Mouse (Mus musculus) embryonic facial prominence, embryonic 14.5 days (tissue): Measurements from ENCODE around the gene Exoc6. TPM values are rescaled to one million over a fixed set of nuclear protein-coding genes. Genes with fewer than 3 reads are reported as not detected.

Experiments used
- ATAC-seq: fragments of 200-750 bp; cut with Nextera tagmentation; 2 replicates; pipeline ENCODE4 v1.8.0; 2017; ENCODE audit warnings: low read depth, moderate number of reproducible peaks, moderate TSS enrichment
- DNase-seq: peaks from one replicate; pipeline ENCODE4 v3.0.0-alpha.2; 2015; ENCODE audit warnings: low spot score
- H3K27ac ChIP-seq: fragments of 300-500 bp; sonication (generic); replicated peaks from 2 replicates; pipeline ENCODE4 v1.5.1; 2014; ENCODE audit warnings: low read depth, mild to moderate bottlenecking, low read length, moderate library complexity
- H3K27me3 ChIP-seq: fragments of 300-500 bp; sonication (generic); replicated peaks from 2 replicates; pipeline ENCODE4 v1.6.1; 2014; ENCODE audit warnings: low read length; ENCODE audit not compliant: control insufficient read depth, insufficient read depth
- H3K36me3 ChIP-seq: fragments of 300-500 bp; sonication (generic); 2 replicates; pipeline ENCODE4 v1.6.1; 2014; ENCODE audit warnings: low read length, mixed read lengths; ENCODE audit not compliant: control insufficient read depth, insufficient read depth
- H3K4me1 ChIP-seq: fragments of 300-500 bp; sonication (generic); 2 replicates; pipeline ENCODE4 v1.6.1; 2014; ENCODE audit warnings: antibody characterized with exemption, low read length; ENCODE audit not compliant: control insufficient read depth, insufficient read depth
- H3K4me2 ChIP-seq: fragments of 300-500 bp; sonication (generic); 2 replicates; pipeline ENCODE4 v1.6.1; 2014; ENCODE audit warnings: low read depth, mild to moderate bottlenecking, low read length, moderate library complexity, mixed read lengths
- H3K4me3 ChIP-seq: fragments of 300-500 bp; sonication (generic); 2 replicates; pipeline ENCODE4 v1.5.1; 2014; ENCODE audit warnings: low read depth, mild to moderate bottlenecking, low read length
- H3K9ac ChIP-seq: fragments of 300-500 bp; sonication (generic); 2 replicates; pipeline ENCODE4 v1.6.1; 2014; ENCODE audit warnings: low read depth, mild to moderate bottlenecking, low read length, moderate library complexity, mixed read lengths
- H3K9me3 ChIP-seq: fragments of 300-500 bp; sonication (generic); 2 replicates; pipeline ENCODE4 v1.6.1; 2016; ENCODE audit warnings: low read length; ENCODE audit not compliant: control insufficient read depth
- WGBS: fragments of 180-500 bp; shearing (Covaris S2); extraction: QIAGEN DNeasy Blood & Tissue Kit; methylation state at CpG from one replicate; pipeline ENCODE4 v1.1.7; 2014; 5-methylcytosine and 5-hydroxymethylcytosine counted together
- polyA plus RNA-seq: library from polyadenylated mRNA; unstranded; fragments of >200 nt; fragmentation: Nextera tagmentation; extraction: Ambion mirVana; gene quantifications from 2 replicates; pipeline ENCODE4 v1.2.1, GENCODE M21; 2014

Exoc6 gene
- polyA plus RNA-seq, 1 experiment from 2014 or later, result 10.7 TPM

DNA sequence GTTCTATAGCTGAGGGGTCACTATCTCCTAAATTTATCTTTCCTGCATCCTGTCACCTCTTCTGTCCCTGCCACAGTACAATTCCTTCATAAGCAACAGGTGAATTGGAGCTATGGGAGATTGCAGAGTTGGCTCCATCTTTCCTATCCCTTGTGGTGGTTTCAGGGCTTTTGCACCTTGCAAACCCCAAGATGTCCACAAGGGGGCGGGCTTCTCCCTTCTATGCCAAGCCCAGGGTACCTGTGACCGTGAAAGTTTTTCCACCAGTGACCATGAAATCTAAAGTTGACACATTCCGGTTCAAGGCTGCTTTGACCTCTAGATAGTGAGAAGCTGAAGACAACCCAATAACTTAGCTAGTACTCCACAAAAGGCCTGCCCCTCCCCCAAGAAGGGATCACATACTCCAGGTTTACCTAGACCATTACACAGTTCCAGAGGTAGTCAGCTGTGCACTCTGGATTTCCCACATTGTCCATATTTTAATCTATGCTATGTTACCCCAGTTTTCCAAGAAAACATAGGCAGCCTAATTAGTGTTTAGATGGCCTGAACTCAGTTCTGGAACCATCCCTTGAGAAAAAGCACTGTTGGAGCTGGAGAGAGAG lies 153.8 kb downstream of the Exoc6 start:
- ATAC-seq (0 out of 2 replicates have a peak, but pooled peaks have one; percentile 53), DNase-seq (peak; percentile 55)
- Histone ChIP-seq H3K27ac (no peak overlapping the region), H3K9me3 (no peaks in the 10 kb centered on the region), H3K4me3 (no peak overlapping the region), H3K4me2 (no peak overlapping the region), H3K36me3 (no peaks in the 10 kb centered on the region), H3K4me1 (no peaks in the 10 kb centered on the region), H3K9ac (no peak overlapping the region), H3K27me3 (peaks cover 37% of the 10 kb centered on the region)
- WGBS, result 6% methylated on average over 3 of the region's 3 CpGs

GRCm38 (mm10) chr19:37705722-37706121 lies 155.5 kb downstream of the Exoc6 start:
- Histone ChIP-seq H3K4me3 (no peak overlapping the region), H3K9me3 (no peaks in the 10 kb centered on the region), H3K4me1 (no peaks in the 10 kb centered on the region), H3K9ac (no peak overlapping the region), H3K4me2 (no peak overlapping the region), H3K36me3 (no peaks in the 10 kb centered on the region), H3K27me3 (peaks cover 20% of the 10 kb centered on the region), H3K27ac (no peak overlapping the region)
- DNase-seq (peak; percentile 51), ATAC-seq (no peak)
- WGBS, result 72% methylated on average over 5 of the region's 5 CpGs

DNA sequence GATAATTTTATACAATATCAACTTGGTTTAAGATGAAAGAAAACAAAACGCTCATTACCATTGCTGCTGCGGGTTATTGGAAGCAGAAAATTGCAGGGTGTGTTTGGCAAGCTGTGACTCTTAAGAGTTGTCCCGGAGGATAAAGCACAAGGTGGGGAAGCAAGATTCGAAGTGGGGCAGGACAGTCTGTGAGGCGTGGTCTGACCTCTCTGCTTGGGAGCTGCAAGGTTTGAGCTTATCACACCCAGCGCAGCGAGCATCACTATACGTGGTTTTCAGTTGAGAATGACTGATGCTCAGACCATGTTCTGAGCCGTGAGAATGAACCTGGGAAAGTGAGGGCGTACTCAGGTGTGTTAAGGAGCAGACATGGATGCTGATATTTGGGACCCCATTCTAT lies 164.5 kb downstream of the Exoc6 start:
- Histone ChIP-seq H3K4me1 (no peaks in the 10 kb centered on the region), H3K9ac (no peak overlapping the region), H3K36me3 (no peaks in the 10 kb centered on the region), H3K4me3 (no peak overlapping the region), H3K4me2 (no peak overlapping the region), H3K27ac (no peak overlapping the region), H3K27me3 (no peaks in the 10 kb centered on the region), H3K9me3 (no peaks in the 10 kb centered on the region)
- WGBS, result 56% methylated on average over 10 of the region's 10 CpGs
- DNase-seq (no peak), ATAC-seq (no peak)

DNA sequence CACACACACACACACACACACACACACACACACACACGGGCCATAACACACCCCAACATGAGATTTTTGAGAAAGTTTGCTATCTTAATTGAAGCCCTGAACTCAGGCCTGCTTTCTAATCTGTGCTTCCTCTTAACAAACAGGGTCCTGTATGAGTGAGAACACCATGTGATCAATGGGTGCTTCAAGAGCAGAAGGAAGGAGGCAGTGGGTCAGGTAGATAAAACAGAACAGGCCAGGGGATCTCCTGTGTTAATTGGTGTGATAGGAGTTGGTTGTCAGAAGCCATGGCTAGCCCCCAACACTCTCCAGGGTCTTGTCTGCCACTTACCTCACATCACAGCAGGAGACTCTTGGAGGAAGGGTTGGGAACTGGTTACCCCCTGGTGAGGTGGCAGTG lies 165.8 kb downstream of the Exoc6 start:
- 82% methylated on average over 1 of the region's 1 CpGs for WGBS
- Histone ChIP-seq H3K4me2 (no peak overlapping the region), H3K27ac (no peak overlapping the region), H3K9ac (no peak overlapping the region), H3K36me3 (no peaks in the 10 kb centered on the region), H3K27me3 (no peaks in the 10 kb centered on the region), H3K4me1 (no peaks in the 10 kb centered on the region), H3K4me3 (no peak overlapping the region), H3K9me3 (no peaks in the 10 kb centered on the region)
- no peak for DNase-seq
- no peak for ATAC-seq

- no peak overlapping the region for H3K4me3 ChIP-seq
- no peaks in the 10 kb centered on the region for H3K36me3 ChIP-seq
- H3K4me2 ChIP-seq, result no peak overlapping the region
- H3K27me3 ChIP-seq, result no peaks in the 10 kb centered on the region
- ATAC-seq, result peak; percentile 47
- WGBS, result 79% methylated on average over 12 of the region's 12 CpGs
- H3K9me3 ChIP-seq, result no peaks in the 10 kb centered on the region
- no peak for DNase-seq
- no peaks in the 10 kb centered on the region for H3K4me1 ChIP-seq
- H3K9ac ChIP-seq, result no peak overlapping the region
- H3K27ac ChIP-seq, result no peak overlapping the region
Observed at GRCm38 (mm10) chr19:37716524-37717175, 166.4 kb downstream of the Exoc6 start.

DNA sequence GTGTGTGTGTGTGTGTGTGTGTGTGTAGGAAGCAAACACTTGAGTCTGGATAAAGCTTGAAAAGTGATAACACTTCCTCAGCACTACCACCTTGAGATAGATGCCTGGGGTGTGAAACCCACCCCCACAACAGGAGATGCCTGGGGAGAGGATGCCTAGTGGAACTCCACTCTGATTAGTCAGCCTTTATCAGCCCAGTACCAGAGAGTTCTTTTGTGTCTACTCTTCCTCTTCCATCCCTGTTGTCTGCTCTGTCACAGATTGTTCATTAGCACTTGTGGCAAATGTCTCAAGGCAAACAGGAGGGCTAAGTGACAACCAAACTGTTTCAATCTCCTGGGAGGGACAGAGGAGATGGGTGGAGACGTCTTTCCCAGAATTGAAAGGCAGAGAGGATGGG lies 168.9 kb downstream of the Exoc6 start:
- no peak for DNase-seq
- Histone ChIP-seq H3K27ac (no peak overlapping the region), H3K4me1 (no peaks in the 10 kb centered on the region), H3K27me3 (no peaks in the 10 kb centered on the region), H3K4me2 (no peak overlapping the region), H3K4me3 (no peak overlapping the region), H3K36me3 (no peaks in the 10 kb centered on the region), H3K9me3 (no peaks in the 10 kb centered on the region), H3K9ac (no peak overlapping the region)
- ATAC-seq, result no peak
- 62% methylated on average over 1 of the region's 1 CpGs for WGBS

- Histone ChIP-seq H3K9me3 (no peaks in the 10 kb centered on the region), H3K4me2 (no peak overlapping the region), H3K4me1 (no peaks in the 10 kb centered on the region), H3K27ac (no peak overlapping the region), H3K27me3 (no peaks in the 10 kb centered on the region), H3K4me3 (no peak overlapping the region), H3K9ac (no peak overlapping the region), H3K36me3 (no peaks in the 10 kb centered on the region)
- DNase-seq (no peak), ATAC-seq (no peak)
- 94% methylated on average over 5 of the region's 5 CpGs for WGBS
Observed at GRCm38 (mm10) chr19:37724591-37724990, 174.4 kb downstream of the Exoc6 start.

DNA sequence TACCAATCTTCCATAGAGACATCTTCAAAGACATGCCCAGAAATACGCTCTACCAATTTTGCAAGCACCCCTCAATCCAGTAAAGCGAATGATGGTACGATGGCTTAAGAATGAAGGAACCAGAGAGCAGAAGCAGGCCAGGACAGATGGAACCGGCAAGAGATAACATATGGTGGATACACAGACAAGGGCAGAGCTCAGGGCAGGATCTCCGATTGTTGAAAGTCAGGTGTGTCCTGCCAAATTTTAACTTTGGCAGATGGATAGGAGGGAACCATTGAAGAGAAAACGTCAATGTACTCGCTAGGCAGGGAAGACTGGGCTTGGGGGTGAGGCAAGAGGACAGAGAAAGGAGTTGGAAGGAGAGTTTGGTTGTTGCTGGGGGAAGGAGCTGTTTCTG lies 176.4 kb downstream of the Exoc6 start:
- Histone ChIP-seq H3K4me2 (no peak overlapping the region), H3K9me3 (no peaks in the 10 kb centered on the region), H3K36me3 (no peaks in the 10 kb centered on the region), H3K4me1 (no peaks in the 10 kb centered on the region), H3K9ac (no peak overlapping the region), H3K27me3 (no peaks in the 10 kb centered on the region), H3K4me3 (no peak overlapping the region), H3K27ac (no peak overlapping the region)
- 93% methylated on average over 7 of the region's 7 CpGs for WGBS
- no peak for DNase-seq
- no peak for ATAC-seq

DNA sequence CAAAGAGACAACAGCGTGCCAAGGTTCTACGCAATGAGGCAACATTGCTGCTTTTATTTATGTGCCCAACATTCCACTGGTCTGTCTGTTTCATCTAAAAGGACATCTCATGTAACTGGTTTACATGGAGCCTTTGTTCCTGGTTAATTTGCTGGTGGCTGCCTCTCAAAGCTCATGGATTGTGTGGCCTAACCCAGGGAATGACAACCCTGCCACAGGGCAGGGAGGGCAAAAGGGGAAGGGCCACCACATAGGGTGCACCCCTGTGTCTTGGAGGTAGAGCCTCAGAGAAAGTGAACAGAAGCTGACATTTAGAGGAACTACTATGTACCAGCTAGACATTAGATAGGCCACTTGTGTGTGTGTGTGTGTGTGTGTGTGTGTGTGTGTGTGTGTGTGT lies 177.1 kb downstream of the Exoc6 start:
- no peak overlapping the region for H3K4me3 ChIP-seq
- H3K9me3 ChIP-seq, result no peaks in the 10 kb centered on the region
- H3K27me3 ChIP-seq, result no peaks in the 10 kb centered on the region
- ATAC-seq (no peak), DNase-seq (no peak)
- no peak overlapping the region for H3K4me2 ChIP-seq
- WGBS, result 92% methylated on average over 2 of the region's 2 CpGs
- no peak overlapping the region for H3K9ac ChIP-seq
- H3K27ac ChIP-seq, result no peak overlapping the region
- H3K4me1 ChIP-seq, result no peaks in the 10 kb centered on the region
- H3K36me3 ChIP-seq, result no peaks in the 10 kb centered on the region
